8 mouse cellular contexts compared by ENCODE assay signal in genomic region chr11:51615601-51616000, GRCm38 (mm10). TPM values are rescaled to one million over a fixed set of nuclear protein-coding genes. Genes with fewer than 3 reads are reported as not detected.
DNase-seq lines count a peak whose midpoint lies in the region; ATAC-seq and TF ChIP-seq lines count a peak whose summit lies in the region.

No protein-coding gene starts in this region.

- H3K4me1 ChIP-seq in hindbrain, embryonic 14.5 days (replicated peaks; ENCODE audit: control insufficient read depth, insufficient read depth, low read length): peaks cover 12% of the 10 kb centered on the region
- peaks cover 7% of the 10 kb centered on the region for H3K4me1 ChIP-seq in liver, adult 2 months (ENCODE audit: control insufficient read depth, insufficient read depth, low read length)
- H3K4me1 ChIP-seq in midbrain, postnatal 0 days (ENCODE audit: insufficient read depth, low read length): 0 out of 2 replicates have a peak, but pooled peaks cover 3% of the 10 kb centered on the region
- peaks cover 5% of the 10 kb centered on the region for H3K4me1 ChIP-seq in stomach, postnatal 0 days (replicated peaks; ENCODE audit: control insufficient read depth, insufficient read depth)

- H3K9ac ChIP-seq in hindbrain, embryonic 14.5 days: peak overlapping the region; percentile 57
- H3K9ac ChIP-seq in liver, adult 2 months (ENCODE audit: low read depth, low read length): peak overlapping the region; percentile 79
- H3K9ac ChIP-seq in midbrain, postnatal 0 days (replicated peaks; ENCODE audit: low read length, poor library complexity, severe bottlenecking): peak overlapping the region; percentile 36
- H3K9ac ChIP-seq in stomach, postnatal 0 days (ENCODE audit: low read length): peak overlapping the region; percentile 51

- no peak for TF ChIP-seq EP300 in stomach, postnatal 0 days (optimal IDR thresholded peaks at IDR 0.05)

- no peaks in the 10 kb centered on the region for H3K27me3 ChIP-seq in hindbrain, embryonic 14.5 days (ENCODE audit: control insufficient read depth, insufficient read depth, low read length)
- H3K27me3 ChIP-seq in liver, adult 2 months (ENCODE audit: control insufficient read depth, insufficient read depth, low read length): no peaks in the 10 kb centered on the region
- H3K27me3 ChIP-seq in midbrain, postnatal 0 days (ENCODE audit: insufficient read depth, low read length): no peaks in the 10 kb centered on the region
- H3K27me3 ChIP-seq in stomach, postnatal 0 days (ENCODE audit: control insufficient read depth, insufficient read depth, low read length): no peaks in the 10 kb centered on the region

- no peaks in the 10 kb centered on the region for H3K36me3 ChIP-seq in hindbrain, embryonic 14.5 days (replicated peaks; ENCODE audit: control insufficient read depth, insufficient read depth)
- H3K36me3 ChIP-seq in liver, adult 2 months (ENCODE audit: control insufficient read depth, insufficient read depth, low read length): no peaks in the 10 kb centered on the region
- H3K36me3 ChIP-seq in midbrain, postnatal 0 days (ENCODE audit: insufficient read depth, low read length): no peaks in the 10 kb centered on the region
- no peaks in the 10 kb centered on the region for H3K36me3 ChIP-seq in stomach, postnatal 0 days (ENCODE audit: control insufficient read depth, insufficient read depth, low read length)

- H3K4me3 ChIP-seq in hindbrain, embryonic 14.5 days (replicated peaks; ENCODE audit: low read length): peak overlapping the region; percentile 27
- H3K4me3 ChIP-seq in liver, adult 2 months (ENCODE audit: insufficient read depth, low read depth, low read length): peak overlapping the region; percentile 45
- H3K4me3 ChIP-seq in midbrain, postnatal 0 days (ENCODE audit: low read depth, low read length): peak overlapping the region; percentile 32
- H3K4me3 ChIP-seq in stomach, postnatal 0 days (ENCODE audit: low read depth, low read length): peak overlapping the region; percentile 25

- H3K79me2 ChIP-seq in liver, adult 2 months (ENCODE audit: control insufficient read depth, insufficient read depth, low read length): 0 out of 2 replicates have a peak, but pooled peaks cover 6% of the 10 kb centered on the region

- peak overlapping the region; percentile 57 for H3K4me2 ChIP-seq in hindbrain, embryonic 14.5 days (replicated peaks)
- peak overlapping the region; percentile 61 for H3K4me2 ChIP-seq in midbrain, postnatal 0 days (ENCODE audit: low read depth, low read length, poor library complexity, severe bottlenecking)
- peak overlapping the region; percentile 53 for H3K4me2 ChIP-seq in stomach, postnatal 0 days (replicated peaks; ENCODE audit: low read depth)

- H3K27ac ChIP-seq in hindbrain, embryonic 14.5 days: no peak overlapping the region
- peak overlapping the region; percentile 98 for H3K27ac ChIP-seq in liver, adult 2 months (replicated peaks; ENCODE audit: insufficient read depth, low read depth, low read length)
- 0 out of 2 replicates have a peak overlapping the region, but pooled peaks have one; percentile 43 for H3K27ac ChIP-seq in midbrain, postnatal 0 days (ENCODE audit: low read depth, low read length)
- peak overlapping the region; percentile 93 for H3K27ac ChIP-seq in stomach, postnatal 0 days (replicated peaks)

- TF ChIP-seq CTCF in brain, embryonic 14.5 days (IDR thresholded peaks at IDR 0.05; ENCODE audit: borderline replicate concordance, extremely low read depth, insufficient read depth, insufficient read length): no peak
- TF ChIP-seq CTCF in liver, adult 2 months (IDR thresholded peaks at IDR 0.05; ENCODE audit: low read depth, low read length): no peak
- no peak for TF ChIP-seq CTCF in midbrain, postnatal 0 days (IDR thresholded peaks at IDR 0.05)
- no peak for TF ChIP-seq CTCF in stomach, postnatal 0 days (IDR thresholded peaks at IDR 0.05; ENCODE audit: low read depth)

- peak; percentile 75 for ATAC-seq in frontal cortex, adult (ENCODE audit: low TSS enrichment)
- no peak for ATAC-seq in hindbrain, embryonic 14.5 days (ENCODE audit: low FRiP score)
- no peak for ATAC-seq in midbrain, postnatal 0 days (ENCODE audit: low FRiP score)
- ATAC-seq in stomach, postnatal 0 days (ENCODE audit: low FRiP score, low TSS enrichment): peak; percentile 80

- DNase-seq in frontal cortex, postnatal 36 days (ENCODE audit: low spot score in 2 of 2): no peak
- peak; percentile 62 for DNase-seq in brain, embryonic 14.5 days (ENCODE audit: low read depth)
- peak; percentile 76 for DNase-seq in gastrocnemius, adult 18-20 months (ENCODE audit: low spot score)
- DNase-seq in hindbrain, embryonic 14.5 days (ENCODE audit: low spot score): no peak
- peak; percentile 84 for DNase-seq in liver, adult 2 months (ENCODE audit: extremely low read depth, low read depth, low spot score)
- DNase-seq in midbrain, postnatal 0 days (ENCODE audit: low spot score): peak; percentile 63
- peak; percentile 90 for DNase-seq in stomach, postnatal 0 days (ENCODE audit: low spot score)

- WGBS in hindbrain, embryonic 14.5 days: 4% methylated on average over 14 of the region's 14 CpGs
- WGBS in liver, adult 2 months: under 1% methylated on average over 14 of the region's 14 CpGs
- 6% methylated on average over 14 of the region's 14 CpGs for WGBS in midbrain, postnatal 0 days
- 0% methylated on average over 14 of the region's 14 CpGs for WGBS in stomach, postnatal 0 days

- H3K9me3 ChIP-seq in hindbrain, embryonic 14.5 days (ENCODE audit: control insufficient read depth, low read length): no peaks in the 10 kb centered on the region
- H3K9me3 ChIP-seq in midbrain, postnatal 0 days (ENCODE audit: low read length): no peaks in the 10 kb centered on the region
- H3K9me3 ChIP-seq in stomach, postnatal 0 days (ENCODE audit: control insufficient read depth, low read length): no peaks in the 10 kb centered on the region

- TF ChIP-seq POLR2A in brain, embryonic 14.5 days (IDR thresholded peaks at IDR 0.05; ENCODE audit: borderline replicate concordance, extremely low read depth, insufficient read depth, insufficient read length, poor library complexity, severe bottlenecking): no peak
- TF ChIP-seq POLR2A in liver, adult 2 months (IDR thresholded peaks at IDR 0.05; ENCODE audit: extremely low read depth, insufficient read depth, low read length): peak; percentile 83

RNA-seq across cellular contexts. Expression of gene Nhp2, which starts 3.9 kb away (rescaled TPM):
- polyA plus RNA-seq in brain, embryonic 14.5 days (2012; rRNA removed): 69.2 and 78.5 TPM in 2 replicates
- 10 to 100 TPM; 24.2 to 28.1 TPM for total RNA-seq in gastrocnemius, adult 18-20 months (2021)
- 103 and 118 TPM in 2 replicates for polyA plus RNA-seq in hindbrain, embryonic 14.5 days (2014; fragmentation: Nextera tagmentation; extraction: Ambion mirVana)
- 26.4 and 29.4 TPM in 2 replicates for total RNA-seq in liver, adult 2 months (2014; rRNA removed)
- 31.4 and 33.8 TPM in 2 replicates for polyA plus RNA-seq in liver, adult 2 months (2012; rRNA removed)
- total RNA-seq in midbrain, postnatal 0 days (2014; rRNA removed): 36.6 and 60.3 TPM in 2 replicates
- polyA plus RNA-seq in midbrain, postnatal 0 days (2015; fragmentation: Nextera tagmentation; extraction: Ambion mirVana): 88.4 and 96.1 TPM in 2 replicates
- polyA plus RNA-seq in stomach, postnatal 0 days (2015; fragmentation: Nextera tagmentation; extraction: Ambion mirVana): 134 and 144 TPM in 2 replicates

RNA-seq across cellular contexts. Expression of gene Hnrnpab, which starts 9.0 kb away (rescaled TPM):
- 597 and 651 TPM in 2 replicates for polyA plus RNA-seq in brain, embryonic 14.5 days (2012; rRNA removed)
- total RNA-seq in gastrocnemius, adult 18-20 months (2021): 100 to 1,000 TPM; 103 to 109 TPM
- 399 and 421 TPM in 2 replicates for polyA plus RNA-seq in hindbrain, embryonic 14.5 days (2014; fragmentation: Nextera tagmentation; extraction: Ambion mirVana)
- total RNA-seq in liver, adult 2 months (2014; rRNA removed): 96.9 and 104 TPM in 2 replicates
- 103 and 105 TPM in 2 replicates for polyA plus RNA-seq in liver, adult 2 months (2012; rRNA removed)
- 239 and 245 TPM in 2 replicates for total RNA-seq in midbrain, postnatal 0 days (2014; rRNA removed)
- polyA plus RNA-seq in midbrain, postnatal 0 days (2015; fragmentation: Nextera tagmentation; extraction: Ambion mirVana): 191 and 220 TPM in 2 replicates
- 204 and 215 TPM in 2 replicates for polyA plus RNA-seq in stomach, postnatal 0 days (2015; fragmentation: Nextera tagmentation; extraction: Ambion mirVana)

RNA-seq across cellular contexts. Expression of gene Rmnd5b, which starts 20.1 kb away (rescaled TPM):
- polyA plus RNA-seq in brain, embryonic 14.5 days (2012; rRNA removed): 70.7 and 84.3 TPM in 2 replicates
- 10 to 100 TPM; 10.7 to 12.7 TPM for total RNA-seq in gastrocnemius, adult 18-20 months (2021)
- 77.7 and 78.4 TPM in 2 replicates for polyA plus RNA-seq in hindbrain, embryonic 14.5 days (2014; fragmentation: Nextera tagmentation; extraction: Ambion mirVana)
- total RNA-seq in liver, adult 2 months (2014; rRNA removed): 8.9 and 10.3 TPM in 2 replicates
- 44.9 and 46.6 TPM in 2 replicates for polyA plus RNA-seq in liver, adult 2 months (2012; rRNA removed)
- 70.1 and 93.9 TPM in 2 replicates for total RNA-seq in midbrain, postnatal 0 days (2014; rRNA removed)
- polyA plus RNA-seq in midbrain, postnatal 0 days (2015; fragmentation: Nextera tagmentation; extraction: Ambion mirVana): 66.0 and 72.7 TPM in 2 replicates
- 34.6 and 35.3 TPM in 2 replicates for polyA plus RNA-seq in stomach, postnatal 0 days (2015; fragmentation: Nextera tagmentation; extraction: Ambion mirVana)

RNA-seq across cellular contexts. Expression of gene Phykpl, which starts 31.0 kb away (rescaled TPM):
- polyA plus RNA-seq in brain, embryonic 14.5 days (2012; rRNA removed): 6.6 and 9.3 TPM in 2 replicates
- total RNA-seq in gastrocnemius, adult 18-20 months (2021): 10 to 100 TPM; 10.9 to 11.9 TPM
- polyA plus RNA-seq in hindbrain, embryonic 14.5 days (2014; fragmentation: Nextera tagmentation; extraction: Ambion mirVana): 7.5 and 9.8 TPM in 2 replicates
- 12.7 and 16.5 TPM in 2 replicates for total RNA-seq in liver, adult 2 months (2014; rRNA removed)
- polyA plus RNA-seq in liver, adult 2 months (2012; rRNA removed): 19.6 and 23.7 TPM in 2 replicates
- 6.6 and 7.5 TPM in 2 replicates for total RNA-seq in midbrain, postnatal 0 days (2014; rRNA removed)
- 5.9 and 6.9 TPM in 2 replicates for polyA plus RNA-seq in midbrain, postnatal 0 days (2015; fragmentation: Nextera tagmentation; extraction: Ambion mirVana)
- 13.3 and 14.0 TPM in 2 replicates for polyA plus RNA-seq in stomach, postnatal 0 days (2015; fragmentation: Nextera tagmentation; extraction: Ambion mirVana)

RNA-seq across cellular contexts. Expression of gene N4bp3, which starts 35.0 kb away (rescaled TPM):
- polyA plus RNA-seq in brain, embryonic 14.5 days (2012; rRNA removed): 7.5 and 11.2 TPM in 2 replicates
- total RNA-seq in gastrocnemius, adult 18-20 months (2021): 1 to 10 TPM; 2.0 to 2.6 TPM
- 19.9 and 22.4 TPM in 2 replicates for polyA plus RNA-seq in hindbrain, embryonic 14.5 days (2014; fragmentation: Nextera tagmentation; extraction: Ambion mirVana)
- total RNA-seq in liver, adult 2 months (2014; rRNA removed): 1.6 and 2.4 TPM in 2 replicates
- 5.7 and 6.4 TPM in 2 replicates for polyA plus RNA-seq in liver, adult 2 months (2012; rRNA removed)
- total RNA-seq in midbrain, postnatal 0 days (2014; rRNA removed): 36.7 and 41.2 TPM in 2 replicates
- 24.7 and 26.8 TPM in 2 replicates for polyA plus RNA-seq in midbrain, postnatal 0 days (2015; fragmentation: Nextera tagmentation; extraction: Ambion mirVana)
- polyA plus RNA-seq in stomach, postnatal 0 days (2015; fragmentation: Nextera tagmentation; extraction: Ambion mirVana): 16.1 and 16.8 TPM in 2 replicates

Comparison
In these comparisons a context has a peak if more than half of its experiments do, and no peak if none do; other contexts are left out.
1. ATAC-seq: peak in frontal cortex, adult (single experiment) and stomach, postnatal 0 days (single experiment); none in hindbrain, embryonic 14.5 days (single experiment) and midbrain, postnatal 0 days (single experiment).
2. DNase-seq: peak in brain, embryonic 14.5 days (single experiment), gastrocnemius, adult 18-20 months (single experiment), liver, adult 2 months (single experiment), midbrain, postnatal 0 days (single experiment) and stomach, postnatal 0 days (single experiment); none in frontal cortex, postnatal 36 days (0 of 2) and hindbrain, embryonic 14.5 days (single experiment).
3. Peak in every context shown above with its lines, with median percentiles within 50 percentile points of each other: H3K4me2 ChIP-seq, H3K4me3 ChIP-seq and H3K9ac ChIP-seq.